Mouse (Mus musculus) CH12.LX (cell line): ENCODE results near the gene Tmem237. TPM values are rescaled to one million over a fixed set of nuclear protein-coding genes. Genes with fewer than 3 reads are reported as not detected.
A peak's percentile ranks its signal among the peaks of the same experiment; 100 is the strongest.

Experiments used
- DNase-seq: peaks from one replicate; pipeline ENCODE4 v3.0.0-alpha.2; 2013; ENCODE audit errors: extremely low read depth
- H3K27ac ChIP-seq: 2 replicates; pipeline ENCODE4 v1.5.1; 2012; ENCODE audit warnings: low read depth, mild to moderate bottlenecking, control low read depth, moderate library complexity; ENCODE audit not compliant: insufficient read depth
- H3K27me3 ChIP-seq: replicated peaks from 2 replicates; pipeline ENCODE3; 2012; ENCODE audit warnings: inconsistent platforms
- H3K36me3 ChIP-seq, 2 experiments: replicated peaks in 1 of 2; 2 replicates each; pipeline versions ENCODE3 to v1.6.1; 2012; ENCODE audit warnings: inconsistent platforms in 1 of 2, low read length in 1 of 2, mild to moderate bottlenecking in 1 of 2, mixed read lengths in 1 of 2, moderate library complexity in 1 of 2; ENCODE audit not compliant: control insufficient read depth in 1 of 2, insufficient read depth in 1 of 2
- H3K4me1 ChIP-seq, 2 experiments: 2 replicates each; pipeline ENCODE4 v1.6.1; 2012; ENCODE audit warnings: inconsistent platforms in 1 of 2, moderate library complexity in 1 of 2; ENCODE audit not compliant: insufficient read depth in 2 of 2, control insufficient read depth in 1 of 2
- H3K4me2 ChIP-seq: 2 replicates; pipeline ENCODE4 v1.6.1; 2012; ENCODE audit warnings: low read depth, mild to moderate bottlenecking, control low read depth; ENCODE audit not compliant: poor library complexity, insufficient read depth, severe bottlenecking
- H3K4me3 ChIP-seq, 3 experiments: fragments of 150-350 bp in 1 of 3; sonication (generic) in 1 of 3; replicated peaks in 1 of 3; 2 replicates each; pipeline versions ENCODE3 to v1.5.1; 2011 to 2012; ENCODE audit warnings: low read depth in 2 of 3, low read length in 2 of 3, mild to moderate bottlenecking in 2 of 3, moderate library complexity in 2 of 3, control low read depth in 1 of 3, improper control_type of control experiment in 1 of 3, inconsistent platforms in 1 of 3, mixed read lengths in 1 of 3; ENCODE audit not compliant: poor library complexity in 1 of 3
- H3K79me2 ChIP-seq: replicated peaks from 2 replicates; pipeline ENCODE4 v1.6.1; 2012; ENCODE audit warnings: mild to moderate bottlenecking, moderate library complexity; ENCODE audit not compliant: control insufficient read depth, poor library complexity, insufficient read depth, severe bottlenecking; ENCODE audit errors: extremely low read depth
- H3K9ac ChIP-seq: 2 replicates; pipeline ENCODE4 v1.6.1; 2012; ENCODE audit warnings: low read depth, mild to moderate bottlenecking, control low read depth, moderate library complexity; ENCODE audit not compliant: insufficient read depth
- H3K9me3 ChIP-seq: replicated peaks from 2 replicates; pipeline ENCODE3; 2012; ENCODE audit warnings: low read length, inconsistent platforms, mixed read lengths
- BHLHE40 ChIP-seq: IDR thresholded peaks from 2 replicates; pipeline ENCODE4 v1.6.1; 2011; ENCODE audit warnings: mild to moderate bottlenecking, low read depth, low read length, improper control_type of control experiment
- CHD1 ChIP-seq: IDR thresholded peaks from 2 replicates; pipeline ENCODE4 v1.6.1; 2012; ENCODE audit warnings: low read depth, low read length, improper control_type of control experiment, inconsistent platforms
- CHD2 ChIP-seq: IDR thresholded peaks from 2 replicates; pipeline ENCODE4 v1.6.1; 2011; ENCODE audit warnings: low read length, improper control_type of control experiment
- CTCF ChIP-seq, 2 experiments: IDR thresholded peaks in 1 of 2; conservative IDR thresholded peaks in 1 of 2; 2 replicates each; pipeline ENCODE4 v1.5.1; 2011 to 2012; ENCODE audit warnings: low read depth in 2 of 2, low read length in 2 of 2, improper control_type of control experiment in 1 of 2, inconsistent platforms in 1 of 2, mild to moderate bottlenecking in 1 of 2, moderate library complexity in 1 of 2
- E2F4 ChIP-seq: IDR thresholded peaks from 2 replicates; pipeline ENCODE4 v1.6.1; 2011; ENCODE audit warnings: low read depth, low read length, improper control_type of control experiment; ENCODE audit not compliant: insufficient replicate concordance
- ELF1 ChIP-seq: IDR thresholded peaks from 2 replicates; pipeline ENCODE4 v1.6.1; 2014; ENCODE audit warnings: low read depth, mild to moderate bottlenecking, inconsistent platforms, low read length, improper control_type of control experiment
- EP300 ChIP-seq: IDR thresholded peaks from 2 replicates; pipeline ENCODE4 v1.6.1; 2011; ENCODE audit warnings: low read length, improper control_type of control experiment
- ETS1 ChIP-seq: conservative IDR thresholded peaks from 2 replicates; pipeline ENCODE4 v1.6.1; 2012; ENCODE audit warnings: low read depth, mild to moderate bottlenecking, inconsistent platforms, low read length, improper control_type of control experiment, moderate library complexity
- GABPA ChIP-seq: IDR thresholded peaks from 2 replicates; pipeline ENCODE4 v1.6.1; 2012; ENCODE audit warnings: low read depth, low read length, improper control_type of control experiment, inconsistent platforms; ENCODE audit not compliant: insufficient replicate concordance
- HCFC1 ChIP-seq: IDR thresholded peaks from 2 replicates; pipeline ENCODE4 v1.6.1; 2012; ENCODE audit warnings: low read depth, mild to moderate bottlenecking, inconsistent platforms, low read length, improper control_type of control experiment
- IRF4 ChIP-seq: IDR thresholded peaks from 2 replicates; pipeline ENCODE4 v1.6.1; 2014; ENCODE audit warnings: low read depth, mild to moderate bottlenecking, inconsistent platforms, low read length, improper control_type of control experiment
- JUN ChIP-seq: IDR thresholded peaks from 2 replicates; pipeline ENCODE4 v1.6.1; 2011; ENCODE audit warnings: low read depth, mild to moderate bottlenecking, low read length, improper control_type of control experiment, moderate library complexity; ENCODE audit not compliant: insufficient read depth
- JUND ChIP-seq: conservative IDR thresholded peaks from 2 replicates; pipeline ENCODE4 v1.6.1; 2011; ENCODE audit warnings: low read depth, low read length, improper control_type of control experiment
- KAT2A ChIP-seq: IDR thresholded peaks from 2 replicates; pipeline ENCODE4 v1.6.1; 2012; ENCODE audit warnings: low read length, improper control_type of control experiment, inconsistent platforms; ENCODE audit not compliant: insufficient replicate concordance
- MAFK ChIP-seq: IDR thresholded peaks from 2 replicates; pipeline ENCODE4 v1.6.1; 2011; ENCODE audit warnings: low read length, improper control_type of control experiment; ENCODE audit not compliant: insufficient replicate concordance
- MAX ChIP-seq: IDR thresholded peaks from 2 replicates; pipeline ENCODE4 v1.6.1; 2011; ENCODE audit warnings: low read length, improper control_type of control experiment
- MAZ ChIP-seq: IDR thresholded peaks from 2 replicates; pipeline ENCODE4 v1.6.1; 2012; ENCODE audit warnings: low read depth, mild to moderate bottlenecking, inconsistent platforms, low read length, improper control_type of control experiment, moderate library complexity
- MEF2A ChIP-seq: IDR thresholded peaks from 2 replicates; pipeline ENCODE4 v1.6.1; 2014; ENCODE audit warnings: low read depth, mild to moderate bottlenecking, inconsistent platforms, low read length, improper control_type of control experiment, borderline replicate concordance
- MXI1 ChIP-seq: IDR thresholded peaks from 2 replicates; pipeline ENCODE4 v1.6.1; 2011; ENCODE audit warnings: mild to moderate bottlenecking, low read depth, low read length, improper control_type of control experiment
- MYC ChIP-seq: IDR thresholded peaks from 2 replicates; pipeline ENCODE4 v1.6.1; 2011; ENCODE audit warnings: low read depth, mild to moderate bottlenecking, improper control_type of control experiment, low read length
- NELFE ChIP-seq: IDR thresholded peaks from 2 replicates; pipeline ENCODE4 v1.6.1; 2011; ENCODE audit warnings: low read depth, low read length, improper control_type of control experiment
- NRF1 ChIP-seq: IDR thresholded peaks from 2 replicates; pipeline ENCODE4 v1.6.1; 2014; ENCODE audit warnings: low read depth, mild to moderate bottlenecking, inconsistent platforms, low read length, improper control_type of control experiment, moderate library complexity
- PAX5 ChIP-seq: IDR thresholded peaks from 2 replicates; pipeline ENCODE4 v1.6.1; 2012; ENCODE audit warnings: low read length, inconsistent platforms, mixed read lengths
- POLR2A ChIP-seq: IDR thresholded peaks from 2 replicates; pipeline ENCODE4 v1.6.1; 2011; ENCODE audit warnings: low read depth, mild to moderate bottlenecking, improper control_type of control experiment, low read length
- POLR2AphosphoS2 ChIP-seq: IDR thresholded peaks from 2 replicates; pipeline ENCODE4 v1.6.1; 2011; ENCODE audit warnings: low read depth, low read length, improper control_type of control experiment
- RAD21 ChIP-seq: IDR thresholded peaks from 2 replicates; pipeline ENCODE4 v1.6.1; 2011; ENCODE audit warnings: low read depth, mild to moderate bottlenecking, low read length, improper control_type of control experiment, moderate library complexity
- RCOR1 ChIP-seq: conservative IDR thresholded peaks from 2 replicates; pipeline ENCODE4 v1.6.1; 2012; ENCODE audit warnings: low read depth, mild to moderate bottlenecking, inconsistent platforms, low read length, improper control_type of control experiment
- SIN3A ChIP-seq: IDR thresholded peaks from 2 replicates; pipeline ENCODE4 v1.6.1; 2012; ENCODE audit warnings: low read length, improper control_type of control experiment, inconsistent platforms
- SMC3 ChIP-seq: IDR thresholded peaks from 2 replicates; pipeline ENCODE4 v1.6.1; 2011; ENCODE audit warnings: low read depth, low read length, improper control_type of control experiment
- TBP ChIP-seq: conservative IDR thresholded peaks from 2 replicates; pipeline ENCODE4 v1.6.1; 2011; ENCODE audit warnings: low read depth, low read length, improper control_type of control experiment
- TCF12 ChIP-seq: IDR thresholded peaks from 2 replicates; pipeline ENCODE4 v1.6.1; 2014; ENCODE audit warnings: low read depth, mild to moderate bottlenecking, inconsistent platforms, low read length, improper control_type of control experiment
- UBTF ChIP-seq: IDR thresholded peaks from 2 replicates; pipeline ENCODE4 v1.6.1; 2012; ENCODE audit warnings: low read depth, mild to moderate bottlenecking, inconsistent platforms, low read length, improper control_type of control experiment, moderate library complexity
- USF1 ChIP-seq: IDR thresholded peaks from 2 replicates; pipeline ENCODE4 v1.6.1; 2014; ENCODE audit warnings: low read depth, mild to moderate bottlenecking, inconsistent platforms, low read length, improper control_type of control experiment
- USF2 ChIP-seq: conservative IDR thresholded peaks from 2 replicates; pipeline ENCODE4 v1.6.1; 2011; ENCODE audit warnings: low read depth, low read length, improper control_type of control experiment
- ZC3H11A ChIP-seq: IDR thresholded peaks from 2 replicates; pipeline ENCODE4 v1.6.1; 2012; ENCODE audit warnings: low read depth, mild to moderate bottlenecking, inconsistent platforms, low read length, improper control_type of control experiment
- ZKSCAN1 ChIP-seq: IDR thresholded peaks from 2 replicates; pipeline ENCODE4 v1.6.1; 2012; ENCODE audit warnings: low read depth, inconsistent platforms, low read length, improper control_type of control experiment, borderline replicate concordance
- ZMIZ1 ChIP-seq: IDR thresholded peaks from 2 replicates; pipeline ENCODE4 v1.6.1; 2012; ENCODE audit warnings: low read depth, mild to moderate bottlenecking, inconsistent platforms, low read length, improper control_type of control experiment
- ZNF384 ChIP-seq: IDR thresholded peaks from 2 replicates; pipeline ENCODE4 v1.6.1; 2012; ENCODE audit warnings: low read depth, low read length, improper control_type of control experiment, inconsistent platforms
- dilution Hi-C: fragments of 300-500 bp; cut with MboI; formaldehyde crosslinking; loops from 2 replicates; pipeline ENCODE4 v1.14.3; 2020; ENCODE audit warnings: low sequenced_read_pairs; ENCODE audit not compliant: extremely low pct_unique_long_range_greater_than_20kb, extremely low pct_ligation_motif_present
- in situ Hi-C: fragments of 300-500 bp; cut with MboI; formaldehyde crosslinking; loops from 3 replicates; pipeline ENCODE4 v1.14.3; 2019; ENCODE audit warnings: low sequenced_read_pairs, low pct_ligation_motif_present, low pct_unique_long_range_greater_than_20kb, mixed read lengths
- polyA plus RNA-seq: library from polyadenylated mRNA; unstranded; fragments of >175 nt; gene quantifications from 2 replicates; pipeline ENCODE4 v1.2.1, GENCODE M21; 2012; ENCODE audit warnings: low read depth; ENCODE audit not compliant: insufficient read length
- total RNA-seq, 2 experiments: library from RNA; depleted of rRNA; stranded (reverse); fragments of 300-350 nt in 1 of 2; fragments of >200 nt in 1 of 2; gene quantifications; 2 replicates each; pipeline ENCODE4 v1.2.3; 2012 to 2014

Gene Tmem237
- total RNA-seq (2012; rRNA removed) (4.0 and 4.4 TPM in 2 replicates), total RNA-seq (2014; rRNA removed) (8.5 and 10.3 TPM in 2 replicates), polyA plus RNA-seq (6.0 and 8.2 TPM in 2 replicates)

- in situ Hi-C loops: no loop called here
- Histone ChIP-seq H3K79me2 (no peaks in the 10 kb centered on the region), H3K9ac (peak within 1 kb of the TSS; percentile 69), H3K9me3 (no peaks in the 10 kb centered on the region), H3K4me2 (peak within 1 kb of the TSS; percentile 68), H3K4me1 (peaks cover 0 to 14% of the 10 kb centered on the region in 2 experiments; a peak in 3 of 4 replicates), H3K4me3 (peak within 1 kb of the TSS; percentile 68 to 77 (median 74)), H3K27me3 (no peaks in the 10 kb centered on the region), H3K27ac (no peak within 1 kb of the TSS), H3K36me3 (peaks cover 0 to 3% of the 10 kb centered on the region in 2 experiments)
- DNase-seq: peak; percentile 87
- dilution Hi-C loops: no loop called here
- no peak for TF ChIP-seq ZC3H11A
- TF ChIP-seq BHLHE40: no peak
- no peak for TF ChIP-seq CHD2
- TF ChIP-seq JUN: no peak
- peak; percentile 74 for TF ChIP-seq HCFC1
- TF ChIP-seq USF2: no peak
- TF ChIP-seq ZNF384: no peak
- TF ChIP-seq JUND: no peak
- no peak for TF ChIP-seq SMC3
- TF ChIP-seq GABPA: no peak
- no peak; the same call in 1 of the 2 replicates for TF ChIP-seq MAZ
- TF ChIP-seq POLR2AphosphoS2: no peak
- no peak for TF ChIP-seq MYC
- TF ChIP-seq ZKSCAN1: no peak
- peak; percentile 84 for TF ChIP-seq NRF1
- TF ChIP-seq IRF4: 0 out of 2 replicates have a peak, but pooled peaks have one; percentile 1
- TF ChIP-seq NELFE: peak; percentile 65; the same call in 1 of the 2 replicates
- no peak for TF ChIP-seq CTCF (conservative IDR thresholded peaks at IDR 0.05 in 1 of 2, IDR thresholded peaks at IDR 0.05 in 1 of 2; ENCODE audit: low read depth in 2 of 2, low read length in 2 of 2)
- no peak for TF ChIP-seq RCOR1
- no peak for TF ChIP-seq ELF1
- TF ChIP-seq PAX5: no peak
- no peak for TF ChIP-seq CHD1
- no peak for TF ChIP-seq USF1
- peak; percentile 12; the same call in 1 of the 2 replicates for TF ChIP-seq KAT2A
- TF ChIP-seq E2F4: no peak
- no peak for TF ChIP-seq ETS1
- TF ChIP-seq TCF12: peak; percentile 37
- TF ChIP-seq MAX: 0 out of 2 replicates have a peak, but pooled peaks have one; percentile 27
- peak; percentile 96 for TF ChIP-seq MXI1
- no peak for TF ChIP-seq MAFK
- no peak for TF ChIP-seq MEF2A
- TF ChIP-seq RAD21: no peak
- peak; percentile 88 for TF ChIP-seq SIN3A
- TF ChIP-seq ZMIZ1: peak; percentile 11; the same call in 1 of the 2 replicates
- no peak for TF ChIP-seq TBP
- no peak for TF ChIP-seq EP300
- peak; percentile 78; the same call in 1 of the 2 replicates for TF ChIP-seq UBTF
- TF ChIP-seq POLR2A: peak; percentile 88
Measured at GRCm38 (mm10) chr1:59119720-59120457, at the start of gene Tmem237. TSS of gene Tmem237 (minus strand) at chr1:59120408.
